Mouse (Mus musculus) cerebellum, adult 9-10 months (tissue): ENCODE results near the gene Tial1.

Experiments
- DNase-seq: peaks from one replicate; pipeline ENCODE4 v3.0.0; 2022

Tial1 gene

GRCm38 (mm10) chr7:128416664-128417063, 44.9 kb downstream of the Tial1 start:
- DNase-seq = no peak

- DNase-seq = no peak
Measured at GRCm38 (mm10) chr7:128414433-128414832, 47.1 kb downstream of the Tial1 start.

GRCm38 (mm10) chr7:128412071-128412833, 49.3 kb downstream of the Tial1 start:
- no peak for DNase-seq

- DNase-seq = no peak
Measured at GRCm38 (mm10) chr7:128410708-128411413, 50.7 kb downstream of the Tial1 start.

GRCm38 (mm10) chr7:128408265-128408664, 53.3 kb downstream of the Tial1 start:
- DNase-seq = no peak

- no peak for DNase-seq
Measured at GRCm38 (mm10) chr7:128403988-128404387, 57.5 kb downstream of the Tial1 start.

GRCm38 (mm10) chr7:128403586-128403985, 57.9 kb downstream of the Tial1 start:
- DNase-seq = no peak

GRCm38 (mm10) chr7:128403128-128403527, 58.4 kb downstream of the Tial1 start:
- no peak for DNase-seq

GRCm38 (mm10) chr7:128402577-128402976, 58.9 kb downstream of the Tial1 start:
- no peak for DNase-seq

- DNase-seq = no peak
Measured at GRCm38 (mm10) chr7:128398664-128399063, 62.9 kb downstream of the Tial1 start.

GRCm38 (mm10) chr7:128397066-128397465, 64.5 kb downstream of the Tial1 start:
- no peak for DNase-seq

GRCm38 (mm10) chr7:128393756-128394155, 67.8 kb downstream of the Tial1 start:
- no peak for DNase-seq

- DNase-seq = no peak
Measured at GRCm38 (mm10) chr7:128392972-128393314, 68.6 kb downstream of the Tial1 start.

- DNase-seq = no peak
Measured at GRCm38 (mm10) chr7:128392071-128392971, 69.2 kb downstream of the Tial1 start.

GRCm38 (mm10) chr7:128391267-128392057, 70.1 kb downstream of the Tial1 start:
- DNase-seq = no peak
